Mouse (Mus musculus) kidney, adult 11 months (tissue): ENCODE data around the gene Gm11237.
"Not testable (repeated sequence)": the region's sequence is repeated elsewhere in the genome, so short reads cannot be mapped to it uniquely, and the experiment has no call there.

ENCODE experiments used
- DNase-seq: peaks from one replicate; pipeline ENCODE4 v3.0.0; 2022

The Gm11237 gene

DNA sequence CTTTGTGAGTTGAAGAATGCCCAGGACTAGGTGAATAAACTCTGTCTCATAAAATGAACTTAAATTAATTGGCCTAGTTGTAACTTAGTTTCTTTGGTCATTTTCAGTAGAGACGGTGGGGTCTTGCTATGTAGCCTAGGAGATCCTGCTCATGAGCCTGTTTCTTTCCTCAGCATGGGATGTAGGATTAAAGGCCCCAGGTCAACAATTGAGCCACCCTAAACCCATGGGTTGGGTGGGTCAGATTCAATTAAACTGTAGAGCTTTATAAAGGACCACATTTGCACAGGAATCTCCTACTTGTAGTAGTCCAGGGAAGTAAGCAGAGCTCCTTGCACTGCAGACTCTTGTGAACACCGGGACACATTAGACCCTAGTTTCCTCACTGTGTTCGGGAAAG is at the start of gene Gm11237:
TSS of gene Gm11237 (plus strand) at position 301 of the 400 bp plus-strand sequence.
- DNase-seq: not testable (repeated sequence)

DNA sequence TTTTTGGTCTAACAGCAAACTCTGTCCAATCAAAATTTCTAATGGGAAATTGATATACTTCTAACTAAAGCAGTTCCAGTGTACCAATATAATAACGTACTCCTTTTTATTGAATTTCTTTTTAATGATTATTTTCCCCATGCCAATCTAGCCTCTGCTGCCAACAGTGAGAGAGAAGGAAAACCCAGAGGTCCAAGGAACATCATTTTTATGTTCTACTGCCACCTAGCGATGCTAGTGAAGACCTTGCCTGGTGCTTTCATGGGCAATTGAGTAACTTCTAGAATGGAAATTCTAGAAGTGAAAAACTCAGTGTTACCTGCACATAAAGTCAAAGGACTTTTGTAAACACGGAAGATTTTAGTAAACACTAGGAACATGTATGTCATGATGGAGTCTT is 23.5 kb upstream of the Gm11237 start:
- no peak for DNase-seq

DNA sequence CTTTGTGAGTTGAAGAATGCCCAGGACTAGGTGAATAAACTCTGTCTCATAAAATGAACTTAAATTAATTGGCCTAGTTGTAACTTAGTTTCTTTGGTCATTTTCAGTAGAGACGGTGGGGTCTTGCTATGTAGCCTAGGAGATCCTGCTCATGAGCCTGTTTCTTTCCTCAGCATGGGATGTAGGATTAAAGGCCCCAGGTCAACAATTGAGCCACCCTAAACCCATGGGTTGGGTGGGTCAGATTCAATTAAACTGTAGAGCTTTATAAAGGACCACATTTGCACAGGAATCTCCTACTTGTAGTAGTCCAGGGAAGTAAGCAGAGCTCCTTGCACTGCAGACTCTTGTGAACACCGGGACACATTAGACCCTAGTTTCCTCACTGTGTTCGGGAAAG is 15.2 kb upstream of the Gm11237 start, which contains the start of gene Gm11238:
TSS of gene Gm11238 (plus strand) at position 301 of the 400 bp plus-strand sequence.
- not testable (repeated sequence) for DNase-seq

DNA sequence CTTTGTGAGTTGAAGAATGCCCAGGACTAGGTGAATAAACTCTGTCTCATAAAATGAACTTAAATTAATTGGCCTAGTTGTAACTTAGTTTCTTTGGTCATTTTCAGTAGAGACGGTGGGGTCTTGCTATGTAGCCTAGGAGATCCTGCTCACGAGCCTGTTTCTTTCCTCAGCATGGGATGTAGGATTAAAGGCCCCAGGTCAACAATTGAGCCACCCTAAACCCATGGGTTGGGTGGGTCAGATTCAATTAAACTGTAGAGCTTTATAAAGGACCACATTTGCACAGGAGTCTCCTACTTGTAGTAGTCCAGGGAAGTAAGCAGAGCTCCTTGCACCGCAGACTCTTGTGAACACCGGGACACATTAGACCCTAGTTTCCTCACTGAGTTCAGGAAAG is 15.0 kb downstream of the Gm11237 start, which contains the start of gene Gm11236:
TSS of gene Gm11236 (plus strand) at position 301 of the 400 bp plus-strand sequence.
- not testable (repeated sequence) for DNase-seq

DNA sequence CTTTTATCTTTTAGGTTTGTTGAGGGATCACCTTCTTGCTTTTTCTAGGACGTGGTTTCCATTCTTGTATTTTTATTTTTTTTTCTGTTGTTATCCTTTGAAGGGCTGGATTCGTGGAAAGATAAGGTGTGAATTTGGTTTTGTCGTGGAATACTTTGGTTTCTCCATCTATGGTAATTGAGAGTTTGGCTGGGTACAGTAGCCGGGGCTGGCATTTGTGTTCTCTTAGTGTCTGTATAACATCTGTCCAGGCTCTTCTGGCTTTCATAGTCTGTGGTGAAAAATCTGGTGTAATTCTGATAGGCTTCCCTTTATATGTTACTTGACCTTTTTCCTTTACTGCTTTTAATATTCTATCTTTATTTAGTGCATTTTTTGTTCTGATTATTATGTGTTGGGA is 39.1 kb downstream of the Gm11237 start:
- not testable (repeated sequence) for DNase-seq

DNA sequence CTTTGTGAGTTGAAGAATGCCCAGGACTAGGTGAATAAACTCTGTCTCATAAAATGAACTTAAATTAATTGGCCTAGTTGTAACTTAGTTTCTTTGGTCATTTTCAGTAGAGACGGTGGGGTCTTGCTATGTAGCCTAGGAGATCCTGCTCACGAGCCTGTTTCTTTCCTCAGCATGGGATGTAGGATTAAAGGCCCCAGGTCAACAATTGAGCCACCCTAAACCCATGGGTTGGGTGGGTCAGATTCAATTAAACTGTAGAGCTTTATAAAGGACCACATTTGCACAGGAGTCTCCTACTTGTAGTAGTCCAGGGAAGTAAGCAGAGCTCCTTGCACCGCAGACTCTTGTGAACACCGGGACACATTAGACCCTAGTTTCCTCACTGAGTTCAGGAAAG is 45.3 kb downstream of the Gm11237 start, which contains the start of gene Gm11239:
TSS of gene Gm11239 (plus strand) at position 301 of the 400 bp plus-strand sequence.
- not testable (repeated sequence) for DNase-seq
